Mouse (Mus musculus) neural tube, embryonic 12.5 days (tissue): ENCODE measurements around the gene Alyref. TPM values are rescaled to one million over a fixed set of nuclear protein-coding genes. Genes with fewer than 3 reads are reported as not detected.

Experiments
- ATAC-seq: fragments of 200-750 bp; cut with Nextera tagmentation; 2 replicates; pipeline ENCODE4 v1.8.0; 2017; ENCODE audit warnings: low read depth, mild to moderate bottlenecking, moderate TSS enrichment, moderate library complexity; ENCODE audit not compliant: low FRiP score
- H3K27ac ChIP-seq: fragments of 300-500 bp; sonication (generic); 2 replicates; pipeline ENCODE4 v1.5.1; 2016
- H3K27me3 ChIP-seq: fragments of 300-500 bp; sonication (generic); replicated peaks from 2 replicates; pipeline ENCODE4 v1.6.1; 2016; ENCODE audit warnings: mild to moderate bottlenecking
- H3K36me3 ChIP-seq: fragments of 300-500 bp; sonication (generic); 2 replicates; pipeline ENCODE4 v1.6.1; 2016; ENCODE audit warnings: mild to moderate bottlenecking
- H3K4me1 ChIP-seq: fragments of 300-500 bp; sonication (generic); 2 replicates; pipeline ENCODE4 v1.6.1; 2016
- H3K4me2 ChIP-seq: fragments of 300-500 bp; sonication (generic); replicated peaks from 2 replicates; pipeline ENCODE4 v1.6.1; 2016; ENCODE audit warnings: mild to moderate bottlenecking
- H3K4me3 ChIP-seq: fragments of 300-500 bp; sonication (generic); 2 replicates; pipeline ENCODE4 v1.5.1; 2016
- H3K9ac ChIP-seq: fragments of 300-500 bp; sonication (generic); 2 replicates; pipeline ENCODE4 v1.6.1; 2016; ENCODE audit warnings: mild to moderate bottlenecking
- H3K9me3 ChIP-seq: fragments of 300-500 bp; sonication (generic); 2 replicates; pipeline ENCODE4 v1.6.1; 2016; ENCODE audit warnings: mild to moderate bottlenecking
- WGBS: fragments of 180-500 bp; shearing (Covaris S2); methylation state at CpG from one replicate; pipeline ENCODE4 v1.1.7; 2016; 5-methylcytosine and 5-hydroxymethylcytosine counted together
- polyA plus RNA-seq: library from polyadenylated mRNA; unstranded; fragments of >200 nt; fragmentation: Nextera tagmentation; extraction: Ambion mirVana; gene quantifications from 2 replicates; pipeline ENCODE4 v1.2.1, GENCODE M21; 2016

Alyref gene
- polyA plus RNA-seq, 1 experiment from 2014 or later, result 509 TPM

GRCm38 (mm10) chr11:120575046-120575445, 23.1 kb downstream of the Alyref start:
- Histone ChIP-seq H3K4me2 (no peak overlapping the region), H3K36me3 (peaks cover 40% of the 10 kb centered on the region), H3K4me1 (peaks cover 45% of the 10 kb centered on the region), H3K4me3 (no peak overlapping the region), H3K9ac (no peak overlapping the region), H3K27me3 (no peaks in the 10 kb centered on the region), H3K27ac (no peak overlapping the region), H3K9me3 (no peaks in the 10 kb centered on the region)
- no peak for ATAC-seq
- WGBS, result 77% methylated on average over 2 of the region's 2 CpGs

GRCm38 (mm10) chr11:120574278-120574600, 23.9 kb downstream of the Alyref start:
- Histone ChIP-seq H3K4me1 (peaks cover 37% of the 10 kb centered on the region), H3K9ac (peak overlapping the region; percentile 77; the same call in 1 of the 2 replicates), H3K4me3 (0 out of 2 replicates have a peak overlapping the region, but pooled peaks have one; percentile 98), H3K36me3 (peaks cover 38% of the 10 kb centered on the region), H3K4me2 (peak overlapping the region; percentile 94), H3K27ac (no peak overlapping the region), H3K27me3 (no peaks in the 10 kb centered on the region), H3K9me3 (no peaks in the 10 kb centered on the region)
- WGBS, result 53% methylated on average over 5 of the region's 5 CpGs
- ATAC-seq, result no peak

- no peaks in the 10 kb centered on the region for H3K9me3 ChIP-seq
- H3K9ac ChIP-seq, result peak overlapping the region; percentile 77
- H3K4me3 ChIP-seq, result peak overlapping the region; percentile 98
- H3K4me1 ChIP-seq, result peaks cover 31% of the 10 kb centered on the region
- H3K27ac ChIP-seq, result peak overlapping the region; percentile 76; the same call in 1 of the 2 replicates
- under 1% methylated on average over 23 of the region's 23 CpGs for WGBS
- no peak; the same call in 1 of the 2 replicates for ATAC-seq
- H3K36me3 ChIP-seq, result peaks cover 35% of the 10 kb centered on the region
- peak overlapping the region; percentile 94 for H3K4me2 ChIP-seq
- H3K27me3 ChIP-seq, result no peaks in the 10 kb centered on the region
Observed at GRCm38 (mm10) chr11:120573585-120574277, 24.4 kb downstream of the Alyref start.

- WGBS, result under 1% methylated on average over 90 of the region's 94 CpGs
- H3K4me3 ChIP-seq, result peak within 1 kb of the TSS; percentile 98
Observed at GRCm38 (mm10) chr11:120572752-120573584, 25.2 kb downstream of the Alyref start, which contains the start of gene P4hb. Gene P4hb (minus strand): TSS chr11:120573253.

GRCm38 (mm10) chr11:120572417-120572751, 25.8 kb downstream of the Alyref start:
- H3K27me3 ChIP-seq, result no peaks in the 10 kb centered on the region
- peak overlapping the region; percentile 96 for H3K9ac ChIP-seq
- H3K4me3 ChIP-seq, result peak overlapping the region; percentile 98
- H3K27ac ChIP-seq, result peak overlapping the region; percentile 72; the same call in 1 of the 2 replicates
- H3K4me2 ChIP-seq, result peak overlapping the region; percentile 94
- no peaks in the 10 kb centered on the region for H3K9me3 ChIP-seq
- under 1% methylated on average over 23 of the region's 24 CpGs for WGBS
- H3K4me1 ChIP-seq, result peaks cover 25% of the 10 kb centered on the region
- ATAC-seq, result peak; percentile 49
- H3K36me3 ChIP-seq, result peaks cover 35% of the 10 kb centered on the region

More at GRCm38 (mm10) chr11:120572752-120573584, 25.2 kb downstream of the Alyref start, which contains the start of gene P4hb:
- peaks cover 35% of the 10 kb centered on the region for H3K36me3 ChIP-seq
- peak within 1 kb of the TSS; percentile 94 for H3K4me2 ChIP-seq
- H3K4me1 ChIP-seq, result peaks cover 25% of the 10 kb centered on the region
- no peaks in the 10 kb centered on the region for H3K9me3 ChIP-seq
- peak within 1 kb of the TSS; percentile 96 for H3K9ac ChIP-seq
- peak; percentile 97 for ATAC-seq
- peak within 1 kb of the TSS; percentile 76 for H3K27ac ChIP-seq
- H3K27me3 ChIP-seq, result no peaks in the 10 kb centered on the region

- H3K36me3 ChIP-seq, result peaks cover 39% of the 10 kb centered on the region
- no peaks in the 10 kb centered on the region for H3K9me3 ChIP-seq
- 18% methylated on average over 11 of the region's 11 CpGs for WGBS
- peak overlapping the region; percentile 94 for H3K4me2 ChIP-seq
- peak overlapping the region; percentile 96 for H3K9ac ChIP-seq
- H3K4me1 ChIP-seq, result peaks cover 25% of the 10 kb centered on the region
- no peaks in the 10 kb centered on the region for H3K27me3 ChIP-seq
- H3K4me3 ChIP-seq, result peak overlapping the region; percentile 98
- no peak for ATAC-seq
- 0 out of 2 replicates have a peak overlapping the region, but pooled peaks have one; percentile 72 for H3K27ac ChIP-seq
Observed at GRCm38 (mm10) chr11:120571754-120572416, 26.3 kb downstream of the Alyref start.

- no peak overlapping the region for H3K27ac ChIP-seq
- peaks cover 25% of the 10 kb centered on the region for H3K4me1 ChIP-seq
- ATAC-seq, result no peak
- peak overlapping the region; percentile 45; the same call in 1 of the 2 replicates for H3K9ac ChIP-seq
- no peaks in the 10 kb centered on the region for H3K27me3 ChIP-seq
- H3K4me3 ChIP-seq, result peak overlapping the region; percentile 98; the same call in 1 of the 2 replicates
- no peaks in the 10 kb centered on the region for H3K9me3 ChIP-seq
- 81% methylated on average over 3 of the region's 3 CpGs for WGBS
- H3K36me3 ChIP-seq, result peaks cover 46% of the 10 kb centered on the region
- H3K4me2 ChIP-seq, result peak overlapping the region; percentile 94
Observed at GRCm38 (mm10) chr11:120571122-120571521, 27.0 kb downstream of the Alyref start.

GRCm38 (mm10) chr11:120568324-120568723, 29.8 kb downstream of the Alyref start:
- ATAC-seq, result no peak
- H3K9ac ChIP-seq, result no peak overlapping the region
- peaks cover 72% of the 10 kb centered on the region for H3K36me3 ChIP-seq
- WGBS, result 95% methylated on average over 6 of the region's 6 CpGs
- H3K4me2 ChIP-seq, result no peak overlapping the region
- H3K9me3 ChIP-seq, result no peaks in the 10 kb centered on the region
- H3K4me3 ChIP-seq, result no peak overlapping the region; the same call in 1 of the 2 replicates
- no peaks in the 10 kb centered on the region for H3K27me3 ChIP-seq
- H3K4me1 ChIP-seq, result peaks cover 15% of the 10 kb centered on the region
- H3K27ac ChIP-seq, result no peak overlapping the region

- Histone ChIP-seq H3K4me1 (no peaks in the 10 kb centered on the region), H3K9ac (no peak overlapping the region), H3K9me3 (no peaks in the 10 kb centered on the region), H3K27me3 (no peaks in the 10 kb centered on the region), H3K36me3 (peaks cover 91% of the 10 kb centered on the region), H3K4me3 (no peak overlapping the region), H3K27ac (no peak overlapping the region), H3K4me2 (no peak overlapping the region)
- WGBS, result 85% methylated on average over 9 of the region's 9 CpGs
- ATAC-seq, result no peak
Observed at GRCm38 (mm10) chr11:120565114-120565513, 33.1 kb downstream of the Alyref start.

GRCm38 (mm10) chr11:120562949-120563348, 35.2 kb downstream of the Alyref start:
- no peaks in the 10 kb centered on the region for H3K4me1 ChIP-seq
- H3K36me3 ChIP-seq, result peaks cover 90% of the 10 kb centered on the region
- ATAC-seq, result no peak
- H3K27me3 ChIP-seq, result no peaks in the 10 kb centered on the region
- no peak overlapping the region for H3K4me3 ChIP-seq
- H3K9ac ChIP-seq, result no peak overlapping the region
- no peak overlapping the region for H3K27ac ChIP-seq
- WGBS, result 95% methylated on average over 13 of the region's 13 CpGs
- 0 out of 2 replicates have a peak, but pooled peaks cover under 1% of the 10 kb centered on the region for H3K9me3 ChIP-seq
- no peak overlapping the region for H3K4me2 ChIP-seq

GRCm38 (mm10) chr11:120560952-120561728, 37.0 kb downstream of the Alyref start:
- Histone ChIP-seq H3K9me3 (0 out of 2 replicates have a peak, but pooled peaks cover 11% of the 10 kb centered on the region), H3K4me3 (no peak overlapping the region), H3K9ac (no peak overlapping the region), H3K27ac (no peak overlapping the region), H3K4me1 (no peaks in the 10 kb centered on the region), H3K4me2 (no peak overlapping the region), H3K27me3 (no peaks in the 10 kb centered on the region), H3K36me3 (peaks cover 73% of the 10 kb centered on the region)
- ATAC-seq, result no peak
- 93% methylated on average over 13 of the region's 13 CpGs for WGBS
